Mouse (Mus musculus): ENCODE measurements at regions not wholly inside any gene's neighbourhood (a gene's known extent, or its start where the extent isn't known, plus 50 kb on each side); places are given as distances from the start of the nearest gene placed in this dataset.

DNA sequence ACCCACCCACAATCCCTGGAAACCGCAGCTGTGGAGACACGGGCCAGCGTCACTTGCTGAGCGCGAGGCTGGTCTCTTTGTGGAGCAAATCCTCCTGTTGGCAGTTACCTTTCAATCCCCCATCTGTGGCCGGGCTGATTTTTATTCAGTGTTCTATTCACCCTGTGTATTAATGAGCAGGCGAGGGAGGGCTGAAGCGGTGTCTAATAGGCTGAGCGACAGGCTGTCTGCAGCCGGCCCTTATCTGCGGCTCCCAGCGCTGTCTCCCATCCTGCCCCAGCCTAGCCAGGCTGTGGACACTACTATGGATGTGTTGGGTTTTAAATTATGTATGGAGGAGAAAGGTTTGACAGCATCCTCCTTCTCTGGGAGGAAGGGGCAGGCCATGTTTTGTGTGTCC lies 138.3 kb upstream of the Gm26897 start:
- DNase-seq (ENCODE audit: low spot score), result no peak

DNA sequence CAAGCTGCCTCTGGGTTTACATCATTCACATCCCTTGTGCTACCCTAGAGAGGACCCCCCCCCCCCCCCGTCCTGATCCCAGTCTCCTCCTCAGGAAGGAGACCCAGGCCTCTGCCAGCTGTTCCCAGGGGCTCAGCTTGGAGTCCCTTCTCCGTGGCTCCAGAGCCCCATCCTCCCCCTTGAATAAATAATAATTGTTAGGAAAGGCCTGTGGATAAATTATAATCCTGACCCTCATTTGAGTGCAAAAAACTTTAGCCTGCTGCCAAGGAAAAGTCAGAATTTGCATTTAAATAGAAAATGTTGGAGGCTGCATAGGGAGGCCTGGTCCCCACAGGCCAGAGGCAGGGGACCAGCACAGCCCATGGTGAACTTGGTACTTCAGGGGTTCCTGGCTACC lies 136.0 kb upstream of the Gm26897 start:
- no peak for DNase-seq (ENCODE audit: low spot score)

DNA sequence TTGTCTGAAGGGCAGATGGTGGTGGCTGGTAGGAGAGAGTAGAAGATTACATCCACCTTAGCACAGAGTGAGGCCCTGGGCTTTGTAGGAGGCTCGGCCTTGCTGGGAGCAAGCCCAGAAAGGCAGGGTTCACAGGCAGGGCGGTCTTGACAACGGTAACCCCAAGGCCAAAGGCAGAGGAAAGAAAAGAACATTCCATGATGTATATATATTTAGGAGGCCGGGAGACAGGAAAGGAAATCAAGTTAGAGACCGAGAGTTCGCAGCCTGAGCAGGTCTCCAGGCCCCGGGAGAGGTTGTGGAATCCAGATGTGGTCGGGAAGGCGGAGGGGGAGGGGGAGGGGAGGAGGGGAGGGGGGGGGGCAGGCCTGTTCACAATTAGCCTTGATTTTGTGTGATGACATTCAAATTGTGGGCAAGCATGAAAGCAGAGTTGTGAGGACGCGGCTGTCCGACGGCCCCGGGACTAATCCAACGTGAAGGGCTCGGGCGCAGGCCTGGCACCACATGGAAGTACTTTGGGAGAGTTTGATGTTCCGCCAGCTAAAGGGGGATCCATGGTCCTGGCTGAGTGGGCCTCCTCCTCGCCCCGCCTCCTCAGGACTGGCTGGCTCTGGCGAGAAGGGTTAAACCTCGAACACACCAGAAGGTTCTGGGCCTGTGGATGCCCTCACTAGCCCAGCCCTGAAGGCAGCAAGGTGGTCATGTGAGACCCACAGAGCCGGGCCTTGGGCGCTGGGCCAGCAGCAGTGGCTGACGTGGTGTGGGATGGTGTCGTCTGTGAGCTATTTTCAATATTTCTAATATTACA lies 131.8 kb upstream of the Gm26897 start:
- no peak for DNase-seq (ENCODE audit: low spot score)

DNA sequence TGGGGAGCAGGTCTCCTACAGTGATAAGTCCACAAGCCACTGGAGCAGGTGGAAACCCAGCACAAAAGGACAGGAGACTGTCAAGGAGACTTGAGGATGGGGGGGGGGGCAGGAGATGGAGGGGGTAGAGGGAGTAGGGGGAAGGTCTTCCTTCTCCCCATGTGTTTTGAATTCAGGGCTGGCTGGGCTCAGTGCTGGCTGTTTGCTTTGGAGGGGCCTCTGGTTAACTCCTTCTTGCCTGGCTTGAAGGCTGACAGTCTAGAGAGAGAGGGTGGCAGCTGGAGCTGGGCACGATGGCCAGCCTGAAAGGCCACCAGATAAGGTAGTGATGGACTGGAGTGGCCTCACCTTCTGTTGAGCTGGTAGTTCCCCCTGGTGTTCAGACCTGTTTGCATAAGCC lies 120.0 kb upstream of the Gm26897 start:
- no peak for DNase-seq (ENCODE audit: low spot score)

DNA sequence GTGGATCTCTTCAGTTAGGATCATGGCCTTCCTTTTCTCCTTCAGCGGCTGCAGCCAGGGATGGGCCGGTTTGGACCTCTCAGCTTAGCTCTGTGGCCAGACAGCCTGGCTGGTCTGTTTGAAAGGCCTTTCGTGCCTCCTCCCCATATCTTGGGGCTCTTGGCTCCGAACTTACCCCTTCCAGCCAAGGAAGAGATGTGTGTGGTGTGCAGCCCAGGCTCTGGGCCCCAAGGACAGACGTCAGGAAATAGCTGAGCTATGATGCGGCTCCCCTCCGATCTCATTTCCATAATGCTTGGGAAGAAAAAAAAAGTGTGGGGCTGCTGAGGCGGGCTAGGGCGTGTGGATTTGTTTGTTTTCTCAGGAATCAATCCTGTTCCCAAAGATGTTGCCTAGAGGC lies 113.8 kb upstream of the Gm26897 start:
- DNase-seq (ENCODE audit: low spot score), result no peak

DNA sequence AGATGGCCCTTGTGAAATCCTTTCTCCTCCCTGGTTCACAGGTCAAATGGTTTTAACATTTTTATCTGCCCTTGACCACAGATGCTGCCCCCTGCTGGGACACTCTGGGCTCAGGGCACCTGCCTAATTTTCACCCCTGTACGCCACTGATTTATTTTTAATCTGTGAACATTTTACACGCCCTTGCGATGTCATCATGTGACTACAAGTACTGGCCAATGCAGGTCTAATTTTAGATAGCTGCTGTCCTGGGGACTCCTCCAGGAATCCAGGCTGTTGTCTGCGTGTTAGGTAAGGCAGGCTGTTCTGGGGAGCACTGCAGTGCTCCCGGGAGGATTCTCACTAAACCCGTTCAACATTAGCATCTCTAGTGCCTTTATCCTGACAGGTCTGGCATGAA lies 113.1 kb upstream of the Gm26897 start:
- DNase-seq (ENCODE audit: low spot score), result no peak

DNA sequence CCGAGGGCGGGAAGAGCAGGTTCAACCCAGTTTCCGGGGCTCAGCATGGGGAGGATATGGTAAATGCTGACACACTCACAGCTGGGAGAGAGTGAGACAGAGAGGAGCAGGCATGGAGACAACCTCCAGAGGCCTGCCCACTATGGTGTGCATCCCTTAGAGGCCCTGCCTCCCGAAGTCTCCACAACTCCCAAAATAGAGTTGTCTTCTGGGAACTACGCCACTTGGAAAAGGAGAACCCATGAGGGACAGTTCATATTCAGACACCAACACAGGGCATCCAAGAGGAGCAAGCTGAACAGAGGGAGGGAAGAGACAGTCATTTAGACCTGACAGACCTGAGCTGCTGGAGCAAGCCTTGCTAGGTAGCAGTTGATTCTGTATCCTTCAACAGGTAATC lies 111.2 kb upstream of the Gm26897 start:
- DNase-seq (ENCODE audit: low spot score), result no peak

DNA sequence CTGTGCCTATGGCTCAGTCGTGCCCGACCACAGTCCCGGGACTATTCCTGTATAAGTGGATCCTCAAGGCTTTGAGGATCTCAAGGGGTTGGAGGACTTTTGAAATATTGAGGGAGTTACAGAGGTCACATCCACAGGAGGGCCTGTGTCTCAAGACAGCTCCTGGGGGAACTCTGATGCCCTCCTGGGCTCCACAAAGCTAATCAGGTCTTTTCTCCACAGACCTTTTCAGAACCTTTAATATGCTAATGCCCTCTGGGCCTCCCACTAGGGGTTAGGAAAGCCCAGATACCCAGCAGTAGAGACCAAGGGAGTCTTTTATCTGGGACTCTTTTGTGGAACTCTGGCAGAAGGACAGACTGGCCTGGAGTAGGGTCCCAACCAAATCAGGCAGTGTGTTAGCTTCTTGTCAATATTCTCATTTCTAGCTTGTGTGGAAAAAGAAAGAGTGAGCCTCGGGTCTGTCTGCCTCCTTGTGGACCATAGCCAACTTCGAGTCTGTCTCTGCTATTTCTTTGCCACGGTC lies 107.4 kb upstream of the Gm26897 start:
- DNase-seq (ENCODE audit: low spot score), result no peak

DNA sequence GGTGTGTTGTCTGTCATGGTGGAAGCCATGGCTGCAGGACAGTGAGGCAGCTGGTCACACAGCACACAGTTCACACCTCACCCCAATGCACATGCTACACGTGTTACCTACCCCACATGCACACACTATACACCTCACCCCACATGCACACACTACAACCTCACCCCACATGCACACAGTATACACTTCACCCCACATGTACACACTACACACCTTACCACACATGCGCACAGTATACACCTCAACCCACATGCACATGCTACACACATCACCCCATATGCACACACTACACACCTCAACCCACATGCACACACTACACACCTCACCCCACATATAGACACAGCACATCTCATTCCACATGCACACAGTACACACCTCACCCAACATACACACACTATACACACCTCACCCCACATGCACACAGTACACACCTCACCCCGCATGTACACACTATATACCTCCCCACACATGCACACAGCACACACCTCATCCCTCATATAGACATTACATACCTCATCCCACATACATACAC lies 103.3 kb upstream of the Gm26897 start:
- DNase-seq (ENCODE audit: low spot score), result no peak

DNA sequence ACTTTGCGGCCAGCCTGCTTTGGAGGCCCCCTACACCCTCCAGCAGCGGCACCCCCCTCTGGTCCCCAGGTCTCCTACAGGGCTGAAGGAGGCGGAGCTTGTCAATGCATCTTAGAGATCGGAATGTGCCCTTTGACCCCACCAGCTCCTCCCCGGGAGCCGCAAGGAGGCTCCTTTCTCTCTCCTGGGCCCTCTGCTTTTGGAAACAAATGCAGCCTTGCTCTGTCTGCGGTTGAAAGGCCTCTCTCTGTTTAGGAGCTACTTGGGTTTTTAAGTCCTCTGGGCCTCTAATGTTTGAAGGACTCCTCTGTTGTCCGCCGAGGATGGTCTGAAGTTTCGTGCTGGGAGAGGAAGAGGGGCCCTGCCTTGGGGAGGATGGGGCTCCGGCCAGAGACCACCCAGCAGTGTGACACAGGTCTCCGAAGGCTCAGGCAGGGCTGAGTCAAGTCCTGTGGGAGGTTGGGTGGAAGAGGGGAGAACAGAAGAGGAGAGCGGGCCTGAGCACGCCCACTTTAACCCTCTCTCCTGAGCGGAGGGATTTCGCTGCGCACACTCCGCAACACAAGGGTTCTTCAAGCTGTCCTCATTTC lies 102.1 kb upstream of the Gm26897 start:
- DNase-seq (ENCODE audit: low spot score), result no peak

DNA sequence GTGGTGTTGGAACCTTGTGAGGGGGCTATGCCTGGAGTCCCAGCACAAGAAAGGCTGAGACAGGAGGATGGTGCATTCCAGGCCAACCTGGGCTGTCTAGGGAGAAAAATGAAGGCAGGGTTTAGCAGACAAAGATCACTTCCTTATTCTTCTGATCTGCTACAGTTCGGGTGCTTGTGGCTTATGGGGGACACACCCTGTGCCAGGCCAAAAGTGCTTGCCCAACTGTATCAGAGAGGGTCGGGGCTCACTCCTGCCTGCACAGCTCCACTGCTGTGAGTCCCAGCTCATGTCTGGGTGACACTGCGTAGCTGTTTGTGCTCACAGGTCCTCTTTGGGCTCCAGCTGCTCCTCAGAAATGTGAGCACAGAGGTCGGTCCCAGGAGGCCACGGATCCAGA lies 98.6 kb upstream of the Gm26897 start:
- DNase-seq (ENCODE audit: low spot score), result no peak

DNA sequence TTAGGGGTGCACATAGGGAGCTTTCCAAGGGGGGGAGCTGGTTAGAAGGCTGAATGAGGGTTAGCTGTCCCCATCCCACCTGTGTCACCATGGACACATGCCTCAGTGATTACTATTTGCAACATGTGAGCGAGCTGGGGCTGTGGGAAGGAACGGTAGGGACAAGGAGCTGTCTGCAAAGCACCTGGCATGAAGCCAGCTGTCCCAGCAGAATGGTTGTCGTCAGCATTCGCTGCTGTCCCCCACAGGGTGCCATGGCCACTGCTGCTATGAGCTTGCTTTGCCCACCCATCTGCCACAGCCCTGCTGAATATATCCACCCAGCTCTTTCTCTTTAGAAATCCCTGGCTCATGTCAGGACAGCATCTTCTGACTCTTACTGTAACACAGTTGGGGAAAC lies 96.8 kb upstream of the Gm26897 start:
- DNase-seq (ENCODE audit: low spot score), result no peak

DNA sequence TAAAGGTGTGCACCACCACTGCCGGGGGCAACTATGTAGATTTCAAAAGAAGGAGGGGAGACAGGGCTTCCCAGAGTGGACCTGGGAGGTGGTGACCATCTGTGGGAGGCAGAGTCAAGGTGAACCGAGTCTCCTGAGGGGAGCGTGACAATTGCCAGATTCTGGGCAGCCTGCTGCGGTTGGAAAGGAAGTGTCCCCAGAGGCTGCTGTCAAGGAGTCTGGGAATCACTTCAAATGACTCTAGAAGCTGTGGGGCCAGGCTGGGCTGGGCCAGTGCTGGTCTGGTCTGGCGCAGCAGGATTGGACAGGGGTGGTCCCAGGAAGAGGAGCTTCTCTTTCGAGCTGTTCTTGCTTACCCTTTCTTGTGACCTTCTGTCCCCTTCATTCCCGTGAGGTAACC lies 95.4 kb upstream of the Gm26897 start:
- no peak for DNase-seq (ENCODE audit: low spot score)

DNA sequence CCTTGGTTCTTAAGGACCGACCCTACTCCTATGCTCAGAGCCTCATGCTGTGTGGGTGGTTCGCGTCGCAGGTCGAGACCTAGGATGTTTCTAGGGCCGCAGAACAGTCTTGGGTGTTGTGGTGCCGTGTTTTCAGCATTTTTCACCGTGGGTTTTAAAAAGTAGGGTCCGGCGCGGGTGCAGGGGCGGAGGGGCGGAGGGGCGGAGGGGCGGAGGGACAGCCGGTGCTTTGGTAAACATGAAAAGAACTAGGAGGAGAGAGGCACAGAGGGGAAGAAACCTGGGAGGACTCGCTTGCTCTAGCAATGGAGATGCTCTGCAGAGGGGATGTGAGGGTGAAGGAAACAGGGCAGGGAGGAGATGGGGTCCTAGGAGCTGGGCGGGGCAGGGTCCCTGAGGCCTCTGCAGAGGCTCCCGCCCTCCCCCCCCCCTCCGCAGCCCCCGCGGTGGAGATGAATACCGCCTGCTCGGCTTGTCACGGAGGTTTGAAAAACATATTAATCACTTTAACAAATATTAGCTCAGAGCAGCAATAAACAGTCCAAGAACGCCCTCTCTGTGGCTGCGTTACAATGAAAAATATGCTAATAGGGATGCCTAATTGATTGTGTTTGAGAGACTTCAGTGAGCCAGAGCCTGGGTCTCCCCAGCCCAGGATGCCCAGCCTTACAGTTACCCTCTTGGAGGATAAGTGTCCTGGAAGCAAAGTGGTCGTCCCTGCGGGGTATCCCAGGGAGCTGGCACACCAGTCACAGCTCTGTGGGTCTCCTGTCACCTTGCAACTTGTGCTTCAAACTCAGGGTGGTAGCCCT lies 94.0 kb upstream of the Gm26897 start:
- no peak for DNase-seq (ENCODE audit: low spot score)

DNA sequence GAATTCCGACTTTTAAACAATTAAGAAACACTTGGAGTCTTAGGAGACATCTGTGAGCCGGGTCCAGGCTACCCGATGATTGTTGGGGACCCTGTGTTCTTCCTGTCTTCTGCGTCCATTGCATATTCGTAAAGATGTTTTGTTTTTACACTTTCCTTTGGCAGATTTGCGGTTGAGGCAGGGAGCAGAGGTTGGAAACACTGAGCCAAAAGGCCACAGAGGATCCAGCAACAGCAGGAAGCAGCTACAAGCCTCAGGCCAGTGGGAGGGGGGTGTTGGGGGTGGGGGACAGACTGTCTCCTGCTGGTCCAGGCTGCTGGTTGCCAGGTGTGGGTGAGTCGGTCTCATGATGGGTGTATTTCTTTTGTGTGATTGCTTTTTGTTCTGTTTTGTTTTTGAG lies 92.7 kb upstream of the Gm26897 start:
- no peak for DNase-seq (ENCODE audit: low spot score)

DNA sequence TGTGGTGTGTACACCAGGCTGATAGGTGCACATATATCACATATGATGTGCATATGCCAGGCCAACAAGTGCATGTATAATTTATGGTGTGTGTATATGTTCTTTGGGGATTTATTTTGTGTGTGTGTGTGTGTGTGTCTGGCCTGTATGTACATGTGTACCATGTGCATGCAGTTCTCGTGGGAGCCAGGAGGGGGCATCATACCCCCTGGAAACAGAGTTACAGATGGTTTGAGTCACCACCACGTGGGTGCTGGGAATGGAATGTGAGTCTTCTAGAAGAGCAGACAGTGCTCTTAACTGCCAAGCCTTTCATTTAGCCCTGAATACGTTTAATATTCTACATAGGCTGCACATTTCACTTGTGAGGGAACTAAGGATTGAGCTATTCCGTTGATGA lies 92.0 kb upstream of the Gm26897 start:
- no peak for DNase-seq (ENCODE audit: low spot score)

DNA sequence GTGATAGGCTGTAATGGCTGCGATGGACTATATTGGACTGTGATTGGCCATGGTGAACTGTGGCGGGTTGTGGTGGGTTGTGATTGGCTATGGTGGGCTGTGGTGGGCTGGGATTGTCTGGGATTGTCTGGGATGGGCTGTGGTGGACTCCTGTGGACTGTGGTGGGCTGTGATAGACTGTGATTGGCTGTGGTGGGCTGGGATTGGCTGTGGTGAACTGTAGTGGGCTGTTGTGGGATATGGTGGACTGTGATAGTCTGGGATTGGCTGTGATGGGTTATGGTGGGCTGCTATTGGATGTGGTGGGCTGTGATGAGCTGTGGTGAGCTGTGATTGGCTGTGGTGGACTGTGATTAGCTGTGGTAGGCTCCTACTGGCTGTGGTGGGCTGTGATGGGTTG lies 89.6 kb upstream of the Gm26897 start:
- DNase-seq (ENCODE audit: low spot score), result no peak

DNA sequence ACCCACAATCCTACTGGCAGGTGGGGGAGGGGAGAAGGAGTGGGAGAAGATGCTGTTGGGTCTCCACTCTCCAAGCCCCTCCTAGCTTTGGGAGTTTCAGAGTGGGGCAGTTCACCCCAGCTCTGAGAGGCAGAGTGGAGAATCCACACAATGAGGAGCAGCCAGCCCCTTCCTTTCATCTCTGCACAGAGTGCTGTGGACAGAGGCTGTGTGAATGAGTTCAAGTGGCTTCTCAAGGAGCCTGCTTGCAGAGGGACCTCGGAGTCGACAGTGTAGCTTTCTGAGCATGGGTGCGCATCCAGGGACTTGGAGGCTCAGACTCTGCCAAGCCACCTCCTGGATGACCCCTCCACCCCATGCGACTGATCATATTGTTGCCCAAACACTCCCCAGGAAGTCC lies 88.9 kb upstream of the Gm26897 start:
- no peak for DNase-seq (ENCODE audit: low spot score)

DNA sequence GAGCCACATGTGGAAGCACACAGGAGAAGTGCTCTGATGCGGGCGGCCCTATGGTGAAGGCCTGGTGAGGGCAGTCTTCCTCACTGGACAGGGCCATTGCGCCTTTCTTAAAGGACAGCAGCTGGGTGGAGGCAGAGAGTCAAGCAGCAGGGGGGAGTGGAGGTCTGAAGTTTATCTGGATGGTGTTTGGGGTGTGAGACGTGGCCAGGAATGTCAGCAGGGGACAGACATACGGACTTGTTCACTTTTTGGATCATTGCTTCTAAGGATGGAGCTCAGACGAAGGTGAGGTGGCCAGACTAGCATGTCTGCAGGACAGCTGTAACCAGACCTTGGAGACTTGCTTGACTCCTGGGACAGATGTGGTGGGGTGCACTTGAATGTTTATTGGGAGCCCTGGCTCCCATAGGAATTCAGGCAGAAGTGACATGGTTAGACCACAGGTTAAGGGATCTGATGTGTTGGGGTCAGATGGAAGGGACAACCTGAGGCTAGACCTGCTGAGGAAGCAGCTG lies 86.0 kb upstream of the Gm26897 start:
- no peak for DNase-seq (ENCODE audit: low spot score)

DNA sequence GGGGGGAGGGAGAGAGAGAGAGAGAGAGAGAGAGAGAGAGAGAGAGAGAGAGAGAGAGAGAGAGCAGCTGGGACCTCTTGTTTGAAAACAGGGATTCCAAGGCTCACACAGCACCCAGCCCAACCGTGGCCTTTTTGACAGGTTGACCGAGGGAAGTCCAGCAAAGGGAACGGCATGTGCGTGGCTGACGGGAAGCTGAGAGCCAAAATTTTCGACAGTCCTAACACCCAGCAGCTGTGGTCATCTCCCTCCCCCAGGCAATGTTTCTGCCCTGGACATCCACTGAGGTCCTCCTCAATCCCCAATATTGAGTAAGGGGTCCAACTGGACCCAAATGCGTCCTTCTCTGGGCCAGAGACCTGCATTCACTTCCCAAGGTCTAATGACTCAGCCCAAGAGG lies 85.2 kb upstream of the Gm26897 start:
- DNase-seq (ENCODE audit: low spot score), result no peak

DNA sequence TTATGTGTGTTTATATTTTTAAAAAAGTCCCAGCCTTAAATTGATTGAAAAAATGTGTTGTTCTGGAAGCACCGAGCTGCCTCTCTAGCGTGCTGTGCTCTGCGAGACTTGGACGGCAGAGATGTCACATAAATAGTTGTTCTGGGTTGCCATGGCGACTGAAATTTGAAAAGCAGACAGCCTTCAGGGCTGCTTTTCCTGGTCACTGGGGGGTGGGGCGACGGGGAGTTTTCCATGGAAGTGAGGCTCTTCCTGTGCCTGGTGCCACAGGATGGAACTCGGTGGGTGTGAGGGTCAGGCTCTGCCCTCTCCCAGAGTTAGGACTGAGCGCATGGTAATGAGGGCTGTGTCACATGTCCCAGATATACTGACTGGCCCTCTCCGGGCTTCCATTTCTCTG lies 84.7 kb upstream of the Gm26897 start:
- DNase-seq (ENCODE audit: low spot score), result peak; percentile 48

DNA sequence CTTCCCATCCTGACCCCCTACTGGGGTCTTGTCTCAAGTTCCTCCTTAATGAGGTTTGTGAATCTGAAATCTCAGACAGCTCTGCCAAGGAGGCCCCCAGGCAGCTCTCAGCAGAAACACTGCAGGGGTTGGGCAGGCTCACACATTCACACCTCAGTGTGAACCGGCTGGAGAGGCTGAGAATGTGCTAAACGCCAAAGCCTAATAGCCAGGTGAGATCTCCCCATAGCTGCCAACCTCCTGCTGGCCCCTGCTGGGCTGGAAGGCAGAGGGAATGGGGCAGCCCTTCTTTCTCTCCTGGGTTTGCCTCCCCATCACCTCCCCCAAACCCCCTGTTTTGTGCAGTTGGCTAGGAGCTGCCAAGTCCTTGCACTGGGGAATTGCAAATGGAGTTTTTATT lies 81.3 kb upstream of the Gm26897 start:
- no peak for DNase-seq (ENCODE audit: low spot score)

DNA sequence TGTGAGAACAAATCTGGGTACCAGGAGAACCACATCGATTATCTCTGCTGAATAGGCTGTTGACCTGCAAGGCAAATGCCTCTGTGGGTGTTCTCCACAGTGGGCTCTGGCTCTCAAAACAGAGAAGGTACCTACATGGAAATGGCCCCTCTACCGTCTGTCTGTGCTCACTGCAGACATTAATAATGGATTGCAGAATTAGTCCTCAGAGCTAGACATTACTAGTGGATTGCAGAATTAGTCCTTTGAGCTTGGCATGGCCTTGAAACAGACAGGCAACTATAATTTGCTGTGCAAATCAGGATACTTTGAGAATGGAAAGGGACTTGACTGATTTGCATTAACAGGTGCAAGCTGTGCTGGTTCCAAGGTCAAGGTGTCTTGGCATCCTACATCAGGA lies 77.3 kb upstream of the Gm26897 start:
- no peak for DNase-seq (ENCODE audit: low spot score)
